Mouse (Mus musculus): ENCODE results near the gene Crcp.

Crcp gene

GRCm38 (mm10) chr5:130089626-130090393 lies 60.7 kb downstream of the Crcp start:
- DNase-seq (ENCODE audit: low spot score in 2 of 2): peak in 1 of 2 experiments; percentile 21

GRCm38 (mm10) chr5:130096754-130097153 lies 67.7 kb downstream of the Crcp start:
- no peak for DNase-seq (ENCODE audit: low spot score in 2 of 2)

DNA sequence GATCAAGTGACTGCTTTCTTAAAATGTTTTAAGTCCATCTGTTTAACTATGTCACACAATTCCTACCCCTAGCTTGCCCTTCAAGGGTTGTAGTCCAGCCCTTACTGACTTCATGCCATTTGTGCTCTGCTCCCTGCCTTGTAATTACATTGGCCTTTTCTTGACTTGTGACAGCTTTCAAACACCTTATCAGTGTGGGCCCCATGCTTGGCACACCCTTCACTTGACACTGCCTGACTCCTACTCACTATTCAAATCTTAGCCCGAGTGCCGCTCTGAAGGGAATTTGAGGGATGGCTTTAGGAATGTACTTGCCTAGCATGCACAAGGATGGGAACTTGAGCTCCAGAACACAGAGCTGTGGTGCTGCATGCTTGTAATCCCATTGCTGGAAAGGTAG lies 68.7 kb downstream of the Crcp start:
- no peak for DNase-seq (ENCODE audit: low spot score in 2 of 2)

- no peak for DNase-seq (ENCODE audit: low spot score in 2 of 2)
Measured at GRCm38 (mm10) chr5:130101724-130102123, 72.6 kb downstream of the Crcp start.

DNA sequence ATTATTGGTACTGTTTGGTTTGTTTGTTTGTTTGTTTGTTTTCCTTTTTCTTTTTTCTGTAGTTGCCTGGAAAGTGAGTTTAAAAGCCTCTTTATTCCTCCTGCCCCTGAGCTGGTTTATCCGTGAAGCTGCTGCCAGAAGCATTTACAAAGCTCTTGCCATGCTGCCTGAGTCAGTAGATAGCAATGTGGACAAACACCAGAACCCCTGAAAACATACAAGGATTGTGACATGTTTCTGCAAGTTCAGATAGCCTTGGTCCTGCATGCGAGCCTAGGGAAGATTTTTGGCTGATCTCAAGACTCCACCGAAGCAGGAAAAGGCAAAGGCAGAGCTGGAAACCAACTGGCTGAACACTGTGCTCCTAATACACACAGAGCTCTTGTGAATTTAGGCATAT lies 80.3 kb downstream of the Crcp start:
- DNase-seq (ENCODE audit: low spot score in 2 of 2): no peak

Data from natural killer cell, adult 2 months (primary cell).